Mouse (Mus musculus): ENCODE data around the gene Hmx1.

Hmx1 gene

DNA sequence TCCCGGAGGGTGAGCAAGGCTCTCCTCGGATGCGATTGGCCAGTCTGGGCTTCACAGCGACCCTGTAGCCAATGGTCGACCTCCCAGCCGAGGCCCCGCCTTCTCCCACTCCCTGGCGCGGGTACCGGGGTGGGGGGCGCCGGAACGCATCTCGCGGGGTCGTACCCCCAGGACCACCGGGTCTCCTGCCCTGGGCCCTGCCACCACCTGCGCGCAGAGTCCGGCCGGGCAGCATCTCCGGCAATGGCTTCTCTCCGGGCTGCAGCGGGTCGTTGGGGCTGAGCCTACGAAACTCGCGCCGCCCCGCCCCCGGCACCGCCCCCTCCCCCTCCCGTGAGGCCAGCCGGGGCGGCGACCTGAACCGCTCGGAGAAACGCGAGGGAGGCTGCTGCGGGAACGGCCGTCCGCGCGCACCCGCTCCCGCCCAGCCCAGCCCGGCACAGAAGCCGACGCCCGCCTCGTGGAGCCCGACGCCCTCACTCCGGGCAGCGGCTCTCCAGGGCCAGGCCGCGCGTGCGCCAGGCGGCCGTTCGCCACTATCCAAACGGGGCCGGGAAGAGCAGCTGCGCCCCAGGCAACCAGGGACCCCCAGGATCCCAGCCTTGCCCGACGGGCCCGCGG, at the start of gene Hmx1:
TSS of gene Hmx1 (plus strand) at position 618 of the 621 bp plus-strand sequence.
- no peak for DNase-seq (ENCODE audit: low spot score in 2 of 2)

DNA sequence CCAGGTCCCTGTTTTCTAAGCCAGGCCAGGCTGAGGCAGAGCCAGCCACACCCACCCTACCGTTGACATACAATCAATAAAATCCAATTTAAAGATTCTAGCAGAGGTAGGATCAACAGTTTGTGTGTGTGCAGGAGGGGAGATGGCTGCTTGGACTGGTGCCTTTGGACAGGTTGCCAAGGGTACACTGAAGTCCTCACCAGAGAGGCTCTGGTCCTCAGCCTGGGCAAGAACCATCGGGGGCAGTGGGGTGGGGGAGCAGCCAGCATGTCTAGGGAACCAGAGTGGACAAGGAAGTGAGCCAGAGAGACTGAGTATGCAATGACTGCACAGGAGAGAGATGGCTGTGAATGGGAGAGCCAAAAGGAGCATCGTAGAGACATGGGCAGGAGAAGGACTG, 43.8 kb upstream of the Hmx1 start:
- DNase-seq (ENCODE audit: low spot score in 2 of 2) = no peak

DNA sequence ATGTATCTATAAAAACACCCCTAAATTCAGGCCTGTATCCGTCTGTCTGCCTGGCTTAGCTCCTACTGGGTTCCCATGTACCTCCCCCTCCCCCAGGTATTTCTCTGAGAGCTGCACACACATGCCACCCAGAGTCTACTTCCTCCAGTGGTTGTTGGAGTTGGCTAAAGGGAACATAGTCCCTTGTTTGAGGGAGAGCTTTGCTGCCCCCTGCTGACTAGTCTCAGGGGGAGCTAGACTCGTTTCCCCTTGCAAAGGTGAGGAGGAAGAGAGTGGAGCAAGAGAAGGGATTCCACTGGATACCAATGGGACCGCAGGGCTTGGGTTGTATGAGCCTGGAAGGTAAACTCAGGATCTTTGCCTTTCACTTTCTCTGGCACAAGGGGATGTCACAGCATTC, 40.1 kb upstream of the Hmx1 start:
- DNase-seq (ENCODE audit: low spot score in 2 of 2) = peak; percentile 84 to 89

DNA sequence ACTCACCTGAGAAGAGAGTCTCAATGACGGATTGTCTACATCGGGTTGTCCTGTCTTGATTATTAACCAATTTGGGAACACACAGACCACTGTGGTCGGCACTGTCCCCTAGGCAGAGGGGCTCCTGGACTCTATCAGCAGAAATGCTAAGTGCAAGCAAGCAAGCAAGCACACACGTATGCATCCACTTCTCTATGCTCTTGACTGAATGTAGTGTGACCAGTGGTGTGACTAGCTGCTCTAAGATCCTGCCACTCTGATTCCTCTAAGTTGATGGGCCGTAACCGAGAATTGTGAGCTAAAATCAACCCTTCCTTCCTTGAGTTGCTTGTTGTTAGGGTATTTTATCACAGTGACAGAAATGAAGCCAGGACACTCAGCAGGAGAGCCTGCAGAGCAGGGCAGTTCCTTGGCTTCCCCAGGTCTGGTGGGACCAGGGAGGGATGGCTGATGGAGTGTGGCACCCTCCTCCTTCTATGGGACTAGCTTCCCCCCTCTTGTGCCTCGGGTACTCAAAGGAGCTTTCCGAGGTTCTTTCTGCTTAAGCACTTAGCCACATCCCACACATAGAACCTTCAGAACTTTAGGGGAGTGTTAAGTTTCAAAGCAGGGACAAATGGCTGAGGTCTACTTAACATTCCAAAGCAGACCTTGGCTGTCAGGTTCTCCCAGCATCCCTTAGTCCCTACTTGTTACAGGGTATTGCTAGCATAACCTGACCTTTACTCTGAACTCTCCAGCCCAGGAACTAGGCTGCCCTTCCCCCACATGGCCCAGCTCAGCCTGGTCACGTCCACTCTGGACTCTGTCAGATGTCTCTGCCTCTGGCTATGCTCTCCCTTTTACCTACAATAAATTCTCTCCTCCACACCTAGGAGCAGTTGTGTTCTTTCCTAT, 31.1 kb upstream of the Hmx1 start:
- no peak for DNase-seq (ENCODE audit: low spot score in 2 of 2)

DNA sequence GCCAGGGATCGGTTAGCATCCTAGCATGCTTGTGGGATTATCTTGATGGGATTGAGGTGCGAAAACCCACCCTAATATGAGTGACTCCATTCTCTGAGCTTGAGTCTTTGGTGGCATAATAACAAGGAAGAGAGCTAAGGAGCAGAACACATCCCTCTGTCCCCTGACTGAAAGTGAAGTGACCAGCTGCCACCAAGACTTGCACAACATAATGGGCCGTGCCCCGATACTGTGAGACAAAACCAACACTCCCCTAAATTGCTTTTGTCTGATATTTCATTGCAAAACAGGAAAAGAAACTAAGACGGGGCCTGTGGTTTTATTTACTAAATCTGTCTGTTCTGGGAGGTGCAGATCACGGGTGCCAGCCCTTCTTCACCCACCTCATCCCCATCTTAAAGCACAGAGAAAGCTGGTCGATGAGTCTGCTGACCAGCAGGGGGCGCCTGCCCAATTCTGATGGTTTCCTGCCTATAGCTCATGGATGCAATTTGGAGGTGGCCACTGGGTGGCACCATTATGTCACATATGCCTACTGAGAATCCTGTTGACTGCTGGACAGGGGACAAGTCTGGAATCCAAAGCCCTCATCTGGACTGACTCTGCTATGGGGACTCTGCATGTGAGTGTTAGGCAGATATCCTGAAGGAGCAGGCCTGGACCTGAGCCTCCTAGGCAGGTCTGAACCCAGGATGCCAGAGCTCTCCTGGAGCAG, 27.2 kb upstream of the Hmx1 start:
- DNase-seq (ENCODE audit: low spot score in 2 of 2) = peak; percentile 93 to 96

DNA sequence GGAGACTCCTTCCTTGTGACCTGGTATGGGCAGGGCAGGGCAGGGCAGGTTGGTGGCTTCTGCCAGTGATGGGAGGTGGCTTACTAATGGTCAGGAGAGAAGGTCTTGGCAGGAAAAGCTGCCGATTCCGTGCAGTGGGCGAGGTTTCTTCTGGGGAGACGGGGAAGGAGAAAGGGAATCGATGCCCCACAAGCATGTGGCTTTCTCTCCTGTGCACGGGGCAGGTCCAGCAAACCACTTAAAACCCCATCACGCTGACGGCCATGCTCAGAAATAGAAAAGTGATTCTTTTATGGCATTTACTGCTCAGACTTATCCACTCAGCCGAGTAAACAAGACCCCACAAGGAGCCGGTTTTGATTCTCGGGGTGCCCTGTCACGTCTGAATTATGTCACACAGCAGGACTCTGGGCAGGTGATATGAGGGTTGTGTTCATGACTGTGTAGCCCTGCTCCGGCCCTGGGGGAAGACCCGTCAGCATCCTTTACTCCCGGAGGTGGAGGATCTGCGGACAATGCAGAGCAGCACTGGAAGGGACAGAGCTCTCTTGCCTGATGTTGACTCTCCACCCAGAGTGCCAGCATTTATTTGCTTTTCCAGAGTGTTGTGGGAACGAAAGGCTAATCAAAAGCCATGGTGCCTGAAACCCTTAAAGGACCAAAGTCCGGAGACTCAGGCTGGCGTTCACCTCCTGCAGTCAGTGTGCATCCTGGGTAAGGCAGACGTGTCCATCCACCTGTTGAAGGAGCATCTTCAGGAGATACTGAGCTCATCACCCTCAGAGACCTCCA, 22.5 kb upstream of the Hmx1 start:
- DNase-seq (ENCODE audit: low spot score in 2 of 2) = no peak

DNA sequence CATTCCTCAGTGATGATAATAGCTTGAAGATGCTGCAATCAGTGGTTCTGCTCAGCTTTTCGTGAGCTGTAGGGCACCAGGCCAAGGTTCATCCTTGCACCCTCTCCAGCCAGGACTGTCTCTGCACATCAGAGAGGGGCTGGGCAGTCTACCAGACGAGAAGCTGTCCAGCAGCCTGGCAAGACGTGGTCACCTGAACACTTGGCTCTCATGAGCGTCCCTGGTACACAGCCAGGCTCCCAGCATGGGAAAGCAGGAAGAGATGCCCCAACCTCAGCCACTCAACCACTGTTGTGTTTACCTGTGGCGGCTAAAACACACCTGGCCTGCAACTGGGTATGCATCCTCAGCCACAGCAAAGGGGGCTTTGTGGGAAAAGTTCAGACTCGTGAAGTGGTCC, 20.0 kb upstream of the Hmx1 start:
- no peak for DNase-seq (ENCODE audit: low spot score in 2 of 2)

DNA sequence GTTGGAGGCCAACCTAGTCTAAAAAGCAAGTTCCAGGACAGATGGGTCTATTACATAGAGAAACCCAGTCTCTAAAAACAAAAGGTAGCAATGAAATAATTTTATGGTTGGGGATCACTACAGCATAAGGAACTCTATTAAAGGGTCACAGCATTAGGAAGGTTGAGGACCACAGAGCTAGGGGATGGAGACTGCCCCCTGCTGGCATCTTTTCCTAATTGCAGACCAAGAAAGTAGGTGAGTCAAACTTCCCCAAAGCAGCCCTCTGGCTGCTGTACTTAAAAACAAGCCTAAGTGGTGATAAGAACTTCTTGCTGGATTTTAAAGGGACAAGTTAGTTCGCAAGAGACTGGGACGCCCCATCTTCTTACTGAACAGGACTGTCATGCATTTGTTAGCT, 9.8 kb upstream of the Hmx1 start:
- no peak for DNase-seq (ENCODE audit: low spot score in 2 of 2)

DNA sequence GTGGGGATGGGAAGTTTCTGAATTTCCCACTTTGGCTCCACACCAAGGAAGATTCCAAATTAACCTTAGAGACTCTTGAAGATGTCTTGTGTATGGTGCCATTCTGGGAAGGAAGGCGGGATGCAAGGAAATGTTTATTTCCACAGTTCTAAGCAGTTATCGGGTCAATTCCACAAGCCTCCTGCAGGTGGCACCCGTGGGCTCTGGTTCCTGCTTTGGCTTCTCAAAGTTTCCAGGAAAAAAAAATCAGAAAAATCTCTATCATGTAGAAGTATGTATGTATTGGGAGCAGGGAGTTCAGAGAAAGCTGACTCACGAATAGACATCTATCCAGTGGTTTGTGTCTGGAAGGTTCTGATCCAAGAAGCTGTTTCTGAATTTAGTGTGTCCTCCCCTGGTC, 9.1 kb upstream of the Hmx1 start:
- DNase-seq (ENCODE audit: low spot score in 2 of 2) = peak in 1 of 2 experiments; percentile 56

DNA sequence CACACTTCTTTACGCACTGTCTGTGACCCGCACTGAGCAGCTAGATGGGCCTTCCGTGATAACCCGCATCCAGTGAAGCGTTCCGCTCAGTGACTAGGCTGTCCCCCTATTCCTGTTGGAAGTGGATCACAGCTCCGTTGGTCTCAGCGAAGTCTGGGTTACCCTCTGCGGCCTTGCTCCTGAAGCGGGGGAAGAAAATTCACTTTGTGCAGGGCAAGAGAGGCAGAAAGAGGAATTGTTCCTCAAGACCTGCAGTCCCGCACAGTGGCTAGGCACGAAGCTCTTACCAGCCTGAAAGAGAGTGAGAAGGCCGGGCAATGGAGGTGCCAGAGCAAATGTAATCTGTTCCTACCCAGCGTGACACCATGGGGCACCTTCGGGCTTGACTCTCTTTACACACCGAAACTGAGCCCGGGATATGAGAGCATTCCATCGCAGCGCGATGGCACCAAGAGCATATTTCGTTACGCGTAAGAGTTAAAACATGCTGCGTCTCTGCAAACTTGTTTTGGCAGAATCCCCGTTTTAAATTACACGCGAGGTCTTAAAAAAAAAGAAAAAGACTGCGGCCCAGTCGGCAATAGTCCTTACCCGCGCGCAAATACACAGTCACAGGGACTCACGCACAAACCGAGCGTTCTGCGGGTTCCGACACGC, 946 bp upstream of the Hmx1 start:
- DNase-seq (ENCODE audit: low spot score in 2 of 2) = no peak

DNA sequence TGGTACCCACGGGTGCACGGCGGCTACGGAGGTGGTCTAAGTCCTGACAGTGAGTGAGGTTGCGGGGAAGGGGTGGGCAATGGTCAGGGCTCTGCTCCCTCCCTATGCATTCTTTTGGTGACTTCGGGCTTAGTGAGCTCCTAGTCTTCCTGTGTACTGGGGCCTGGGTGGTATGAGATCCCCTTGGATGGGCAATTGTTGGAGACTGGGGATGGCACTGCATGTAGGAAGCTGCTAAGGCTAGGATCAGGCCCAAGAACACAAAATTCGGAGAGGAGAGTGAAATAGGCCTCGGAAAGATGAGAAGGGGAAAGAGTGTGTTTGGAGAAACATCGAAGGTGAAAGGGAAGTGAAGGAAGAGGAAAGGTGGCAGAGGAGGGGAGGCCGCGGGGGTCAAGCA, 533 bp downstream of the Hmx1 start:
- no peak for DNase-seq (ENCODE audit: low spot score in 2 of 2)

DNA sequence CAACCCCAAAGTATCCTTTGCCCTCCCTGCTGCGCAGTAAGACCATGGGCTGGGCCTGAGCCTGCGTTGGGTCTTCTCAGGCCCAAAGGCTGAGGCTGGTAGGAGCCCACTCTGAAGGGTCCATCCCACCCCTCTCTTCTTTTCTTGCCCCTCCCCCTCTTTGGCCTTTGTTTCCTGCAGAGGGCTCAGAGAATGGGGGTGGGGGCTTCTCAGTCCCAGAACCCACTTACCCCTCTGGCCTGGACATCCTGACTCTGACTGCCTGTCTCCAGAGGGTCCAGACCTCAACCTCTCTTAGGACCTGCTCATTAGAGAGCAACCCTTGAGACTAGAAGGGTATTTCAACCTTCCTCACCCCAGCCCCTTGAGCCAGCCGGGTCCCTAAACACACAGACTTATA, 1.0 kb downstream of the Hmx1 start:
- DNase-seq (ENCODE audit: low spot score in 2 of 2) = no peak

DNA sequence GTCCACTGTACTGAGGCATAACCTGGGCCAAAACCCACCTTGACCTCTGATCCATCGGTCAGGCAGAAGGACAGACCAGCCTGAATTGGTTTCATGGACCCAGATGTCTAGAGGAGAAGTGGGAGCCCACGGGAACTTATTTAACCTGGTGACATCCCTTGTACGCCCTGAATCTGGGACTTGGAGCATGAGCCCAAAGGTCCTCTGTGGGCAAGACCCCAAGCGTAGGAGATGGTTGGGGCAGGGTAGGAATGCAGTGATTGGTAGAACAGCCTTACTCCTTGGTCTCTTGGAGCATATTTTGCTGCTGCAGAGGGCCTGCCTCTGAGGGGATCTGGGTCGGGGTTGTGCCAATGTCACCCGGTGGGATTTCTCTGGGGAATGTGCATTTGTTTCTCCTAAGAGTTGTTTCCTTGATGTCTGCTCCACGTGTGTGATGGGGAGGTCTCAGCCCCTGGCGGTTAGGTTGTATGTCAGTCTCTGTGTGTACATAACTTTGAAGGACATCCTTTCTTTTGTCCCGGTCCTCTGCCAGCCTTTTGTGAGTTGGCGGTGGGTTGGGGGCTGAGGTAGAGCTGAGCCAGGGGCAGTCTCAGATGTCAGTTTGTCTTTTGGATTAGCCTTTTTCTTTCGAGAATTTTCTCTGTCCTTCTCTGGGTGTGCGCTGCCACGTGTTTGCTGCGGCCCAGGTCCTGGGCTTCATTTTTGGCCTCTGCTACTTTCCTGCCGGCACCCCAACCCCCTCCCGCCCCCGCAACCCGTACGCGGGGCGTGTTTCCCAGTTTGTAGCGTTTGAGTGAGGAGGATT, 2.1 kb downstream of the Hmx1 start:
- DNase-seq (ENCODE audit: low spot score in 2 of 2) = no peak

DNA sequence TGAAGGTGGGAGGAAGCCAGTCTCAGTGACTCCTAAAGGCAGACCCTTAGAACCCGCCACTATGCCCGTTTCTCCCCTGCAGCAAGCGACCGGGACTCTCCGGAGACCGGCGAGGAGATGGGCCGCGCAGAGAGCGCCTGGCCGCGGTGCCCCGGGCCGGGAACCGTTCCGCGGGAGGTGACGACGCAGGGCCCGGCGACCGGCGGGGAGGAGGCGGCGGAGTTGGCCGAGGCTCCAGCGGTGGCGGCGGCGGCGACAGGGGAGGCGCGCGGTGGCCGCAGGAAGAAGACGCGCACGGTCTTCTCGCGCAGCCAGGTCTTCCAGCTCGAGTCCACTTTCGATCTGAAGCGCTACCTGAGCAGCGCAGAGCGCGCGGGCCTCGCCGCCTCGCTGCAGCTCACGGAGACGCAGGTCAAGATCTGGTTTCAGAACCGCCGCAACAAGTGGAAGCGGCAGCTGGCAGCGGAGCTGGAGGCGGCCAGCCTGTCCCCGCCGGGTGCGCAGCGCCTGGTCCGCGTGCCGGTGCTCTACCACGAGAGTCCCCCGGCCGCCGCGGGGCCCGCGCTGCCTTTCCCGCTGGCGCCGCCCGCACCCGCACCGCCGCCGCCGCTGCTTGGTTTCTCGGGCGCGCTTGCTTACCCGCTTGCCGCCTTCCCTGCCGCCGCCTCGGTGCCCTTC, 2.9 kb downstream of the Hmx1 start:
- no peak for DNase-seq (ENCODE audit: low spot score in 2 of 2)

DNA sequence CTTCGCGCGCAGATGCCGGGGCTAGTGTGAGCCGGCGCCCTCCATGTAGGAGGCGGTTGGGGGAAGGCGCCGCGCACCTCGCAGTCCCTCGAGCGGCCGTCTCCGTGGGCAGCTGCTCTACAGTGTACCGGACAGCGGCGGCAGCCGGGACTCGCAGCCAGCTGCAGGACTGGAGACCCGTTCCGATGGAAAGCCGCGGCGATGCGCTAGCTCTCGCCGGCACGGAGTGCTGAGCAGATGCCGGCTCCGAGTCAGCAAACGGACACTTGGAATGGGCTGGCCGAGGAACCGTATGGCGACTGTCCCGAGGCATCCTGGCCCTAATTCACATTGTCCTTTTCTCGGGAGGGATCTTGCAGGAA, 3.4 kb downstream of the Hmx1 start:
- DNase-seq (ENCODE audit: low spot score in 2 of 2) = no peak

DNA sequence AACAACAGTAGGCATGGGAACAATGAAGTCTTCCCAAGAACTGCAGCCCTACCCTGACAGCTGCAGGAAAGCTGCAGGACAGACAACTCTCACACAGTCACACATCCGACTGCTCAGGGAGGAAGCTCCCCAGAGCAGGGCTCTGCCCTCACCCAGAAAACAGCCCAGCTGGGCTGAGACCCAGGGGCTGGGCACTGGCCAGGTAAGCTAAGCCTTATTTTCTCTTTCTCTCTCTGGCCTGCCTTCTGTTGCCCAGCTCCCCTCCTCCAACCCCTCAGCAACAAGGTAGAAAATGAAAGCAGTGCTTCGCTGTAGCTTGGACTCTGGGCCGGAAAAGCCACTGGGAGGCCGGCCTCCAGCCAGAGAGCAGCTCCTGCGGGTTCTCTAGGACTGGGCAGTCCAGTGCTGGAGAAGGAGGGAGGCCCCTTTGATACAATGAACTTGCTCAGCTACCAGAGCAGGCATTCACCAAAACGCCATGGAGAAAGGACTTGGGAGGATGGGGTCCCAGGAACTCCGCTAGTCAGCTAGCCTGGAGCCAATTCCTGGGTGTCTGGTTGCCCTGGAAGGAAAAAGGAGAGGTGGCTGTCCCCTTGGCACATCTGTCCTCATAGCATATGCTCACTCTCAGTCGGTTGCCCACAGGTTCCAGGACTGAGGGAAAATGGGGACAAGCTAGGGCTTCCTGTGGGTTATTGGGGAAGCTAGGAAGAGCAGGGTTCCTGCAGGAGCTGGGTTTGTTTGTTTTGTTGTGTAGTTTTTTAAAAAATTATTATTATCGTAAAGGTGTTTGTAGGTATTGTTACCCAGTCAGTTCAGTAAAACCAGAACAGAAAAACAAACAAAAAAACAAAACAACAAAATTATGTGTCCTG, 6.9 kb downstream of the Hmx1 start:
- DNase-seq (ENCODE audit: low spot score in 2 of 2) = no peak

DNA sequence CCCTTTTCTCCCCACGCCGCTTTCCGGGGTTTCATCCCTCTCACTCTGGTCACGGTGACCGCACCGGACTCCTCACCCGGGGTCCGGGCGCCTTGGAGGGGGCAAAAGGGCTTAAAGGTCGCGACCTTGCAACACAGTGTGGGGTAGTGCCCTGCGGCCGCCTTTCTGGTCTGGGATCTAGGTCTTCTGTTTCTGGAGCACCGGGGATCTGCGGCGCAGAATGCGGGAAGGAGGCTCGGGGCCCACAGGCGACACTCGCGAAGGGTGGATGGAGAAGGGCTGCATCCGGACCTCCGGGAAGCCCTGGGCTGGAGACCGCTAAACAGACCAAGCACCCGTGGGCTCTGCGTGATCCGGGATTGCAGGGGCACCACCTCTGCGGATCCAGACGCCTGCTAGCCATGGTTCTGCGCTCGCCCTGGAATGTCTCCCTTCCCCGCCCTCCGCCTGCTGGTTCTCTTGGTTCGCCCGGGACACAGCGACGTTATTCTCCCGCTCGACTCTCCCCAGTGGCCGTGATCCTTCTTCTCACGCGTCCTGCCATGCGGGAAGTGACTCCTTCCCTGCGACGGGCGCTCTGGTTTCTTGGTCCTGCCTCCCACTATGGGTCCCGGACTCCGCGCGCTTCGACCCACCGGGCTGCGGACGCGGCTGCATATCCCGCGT, 8.2 kb downstream of the Hmx1 start:
- no peak for DNase-seq (ENCODE audit: low spot score in 2 of 2)

DNA sequence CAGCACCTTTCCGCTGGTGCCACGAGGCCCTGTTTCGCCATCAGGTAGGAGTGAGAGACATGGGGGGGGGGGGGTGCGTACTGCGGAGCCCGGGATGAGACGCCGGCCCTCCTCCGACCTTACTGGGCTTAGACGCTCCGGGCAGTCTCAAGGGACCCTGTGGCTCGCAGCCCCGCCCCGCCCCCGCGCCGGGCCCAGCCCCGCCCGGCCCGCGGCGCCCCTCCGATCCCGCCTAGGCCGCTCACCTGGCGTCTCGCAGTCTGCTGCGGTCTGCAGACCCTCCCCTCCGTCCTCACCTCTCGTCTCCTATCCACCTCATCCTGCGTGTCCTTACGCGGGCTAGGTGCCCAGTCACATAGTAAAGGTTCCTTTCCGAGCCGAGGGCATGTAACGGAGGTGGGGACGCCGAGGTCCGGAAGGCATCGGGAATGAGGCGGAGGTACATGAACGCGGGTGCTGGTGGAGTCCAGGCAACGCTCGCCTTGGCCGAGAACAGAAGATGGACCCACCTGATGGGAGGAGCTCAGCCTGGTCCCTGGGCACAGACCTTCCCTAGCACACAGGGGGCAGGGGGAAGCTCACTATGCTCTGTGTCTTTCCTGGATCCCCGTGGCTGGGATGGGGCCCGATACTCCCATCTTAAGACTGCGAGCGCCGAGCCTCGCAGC, 8.9 kb downstream of the Hmx1 start:
- no peak for DNase-seq (ENCODE audit: low spot score in 2 of 2)

Measured in right cerebral cortex, postnatal 10 days (tissue).